Mouse (Mus musculus): ENCODE results near the gene Tmem108.

Gene Tmem108

GRCm38 (mm10) chr9:103444656-103445055 lies 317.0 kb downstream of the Tmem108 start:
- no peak for DNase-seq (ENCODE audit: low spot score)

GRCm38 (mm10) chr9:103443824-103444185 lies 317.8 kb downstream of the Tmem108 start:
- no peak for DNase-seq (ENCODE audit: low spot score)

DNA sequence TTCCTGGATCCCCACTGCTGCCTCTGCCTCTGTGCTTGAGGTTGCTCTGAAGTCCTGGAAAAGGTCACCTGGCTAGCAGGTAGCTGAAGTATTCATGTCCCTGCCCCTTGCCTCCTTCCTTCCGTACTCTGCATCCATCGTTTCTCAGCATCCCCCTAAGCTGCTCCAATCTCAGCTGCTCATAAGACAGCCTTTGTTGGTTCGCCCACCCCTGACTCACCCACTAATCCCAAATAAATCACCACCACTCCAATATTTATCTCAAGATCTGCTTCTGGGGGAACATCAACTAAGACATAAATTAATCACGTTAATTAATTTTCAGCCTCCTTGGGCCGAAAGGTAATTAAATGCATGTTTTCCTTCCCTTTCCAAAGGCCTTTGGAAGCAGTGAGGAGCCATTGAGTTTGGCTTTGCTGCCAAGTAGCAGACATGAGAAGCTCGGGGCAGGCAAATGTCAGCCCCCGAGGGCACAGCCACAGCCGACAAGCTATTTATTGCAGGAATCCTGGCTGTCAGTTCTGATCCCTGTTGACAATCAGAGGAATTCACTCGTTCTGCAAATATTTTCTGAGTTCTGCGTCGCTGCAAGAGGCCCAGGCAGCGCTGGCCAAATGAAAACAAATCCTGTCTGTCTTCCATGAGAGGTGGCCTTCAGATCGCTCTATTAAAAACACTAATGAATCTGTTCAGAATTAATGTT lies 318.4 kb downstream of the Tmem108 start:
- DNase-seq (ENCODE audit: low spot score), result no peak

DNA sequence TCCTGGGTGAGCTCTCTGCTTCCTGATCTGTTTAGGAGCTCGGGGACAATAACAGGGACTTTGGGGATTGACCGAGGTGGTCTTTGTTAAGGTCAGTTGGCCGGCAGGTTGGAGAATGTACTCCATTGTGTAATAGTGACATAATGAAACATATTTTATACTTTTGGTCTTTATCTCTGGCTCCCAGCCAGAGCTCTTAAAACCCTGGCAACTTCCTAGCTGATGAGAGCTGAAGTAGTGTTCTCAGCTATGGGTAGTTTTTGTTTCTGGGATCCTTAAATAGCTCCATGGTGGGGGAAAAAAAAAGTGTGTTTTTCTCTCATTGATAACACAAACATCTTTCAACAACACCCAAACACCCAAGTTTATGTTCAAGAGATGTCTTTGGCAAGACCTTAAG lies 321.0 kb downstream of the Tmem108 start:
- DNase-seq (ENCODE audit: low spot score), result no peak

DNA sequence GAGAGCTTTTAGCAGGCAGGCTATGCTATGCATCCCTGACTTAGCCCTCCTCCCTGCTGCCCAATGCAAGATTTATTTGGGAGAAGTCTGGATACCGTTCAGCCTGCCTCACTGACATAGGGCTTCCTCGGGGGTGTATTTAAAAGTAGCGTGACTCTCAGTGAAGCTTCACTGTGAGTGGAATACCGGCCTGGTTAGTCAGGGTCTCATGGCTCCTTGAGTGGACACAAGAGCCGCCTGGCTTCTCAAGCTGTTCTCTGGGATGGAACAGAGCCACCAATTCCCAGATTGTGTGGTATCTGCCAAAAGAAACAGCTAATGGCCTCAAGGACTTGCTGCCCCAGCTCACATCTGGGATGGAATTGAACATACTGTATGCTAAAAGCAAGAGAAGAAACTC lies 324.5 kb downstream of the Tmem108 start:
- DNase-seq (ENCODE audit: low spot score), result no peak

DNA sequence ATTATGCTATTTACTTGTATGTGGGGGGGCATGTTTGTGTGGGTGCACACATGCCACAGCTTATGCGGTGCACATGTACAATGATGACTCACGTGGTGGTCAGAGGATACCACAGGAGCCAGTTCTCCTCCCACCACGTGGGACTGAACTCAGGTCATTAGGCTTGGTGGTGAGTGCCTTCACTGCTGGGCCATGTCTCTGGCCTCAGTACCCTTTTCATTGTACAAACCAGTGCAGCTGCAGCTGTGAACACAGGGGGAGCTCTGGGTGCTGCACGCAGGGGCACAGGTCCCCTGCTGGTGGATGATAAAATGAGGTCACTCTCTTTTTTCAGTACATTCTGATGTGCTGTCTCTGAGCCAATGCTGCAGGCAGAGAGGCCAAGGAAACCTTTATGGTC lies 327.5 kb downstream of the Tmem108 start:
- DNase-seq (ENCODE audit: low spot score), result no peak
